Mouse (Mus musculus) heart, adult 18-20 months (tissue): Measurements from ENCODE around the gene Nbas. TPM values are rescaled to one million over a fixed set of nuclear protein-coding genes. Genes with fewer than 3 reads are reported as not detected.

ENCODE experiments used
- DNase-seq, 2 experiments: peaks; one replicate each; pipeline ENCODE4 v3.0.0; 2021 to 2022; ENCODE audit warnings: mixed read lengths in 1 of 2
- total RNA-seq, 2 experiments: library from RNA; stranded (reverse); gene quantifications; 2 replicates each; pipeline ENCODE4 v1.2.3; 2021

Nbas gene
- total RNA-seq, 2 experiments from 2014 or later: 31.2 to 31.3 TPM

DNA sequence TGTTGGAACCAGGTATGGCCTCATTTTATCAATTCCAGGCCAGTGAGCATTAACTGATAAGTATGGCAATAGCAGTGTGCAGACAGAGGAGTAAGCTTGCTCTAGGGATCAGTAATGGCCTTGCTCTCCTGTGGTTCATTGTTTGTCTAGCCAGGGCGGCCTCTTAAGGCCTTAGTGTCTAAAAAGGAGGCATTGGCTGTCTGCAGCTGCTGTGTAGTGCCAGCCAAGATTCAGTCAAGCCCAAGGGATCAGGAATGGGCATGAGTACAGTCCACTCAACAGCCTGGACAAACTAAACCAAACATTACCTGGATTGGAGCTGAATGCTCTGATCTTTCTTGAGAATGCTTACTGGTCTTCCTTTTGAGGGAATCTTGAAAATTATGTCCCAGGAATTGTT, 120.7 kb downstream of the Nbas start:
- DNase-seq: no peak

DNA sequence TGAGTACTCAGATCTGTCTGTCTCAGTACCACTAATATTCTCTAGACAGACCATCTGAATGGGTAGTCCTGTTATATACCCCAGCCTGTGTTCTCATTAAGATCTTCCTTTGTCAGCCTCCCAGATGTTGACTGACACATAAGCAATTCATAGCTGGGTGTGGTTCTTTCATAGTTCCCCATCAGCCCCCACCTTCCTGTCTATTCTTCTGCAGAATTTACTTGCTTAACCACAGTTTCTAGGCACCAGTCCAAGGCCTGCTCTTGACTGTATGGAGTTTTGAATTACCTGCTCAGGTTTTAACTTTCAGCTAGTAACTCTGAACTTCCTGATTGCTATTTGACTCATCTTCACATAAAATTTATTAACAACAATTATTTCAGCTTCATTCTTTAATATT, 141.3 kb downstream of the Nbas start:
- peak in 1 of 2 experiments; percentile 2 for DNase-seq

DNA sequence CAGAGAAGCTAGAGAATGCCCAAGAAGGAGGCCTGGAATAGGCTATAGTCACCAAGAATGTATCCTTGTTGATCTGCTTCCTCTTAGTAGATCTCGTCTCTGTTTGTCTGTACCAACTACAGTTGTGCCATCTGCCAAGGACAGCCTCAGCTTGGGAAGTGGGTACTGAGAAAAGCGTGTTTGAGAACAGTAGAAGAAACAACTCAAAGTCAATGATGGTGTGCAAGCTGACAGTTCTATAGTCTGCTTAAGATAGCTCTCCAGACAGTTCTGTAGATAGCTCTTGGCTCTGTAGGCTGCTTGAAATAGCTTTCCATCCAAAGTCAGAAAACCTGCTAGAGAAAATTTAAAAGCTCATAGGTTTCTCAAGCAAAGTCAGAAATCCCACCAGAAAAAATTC, 149.7 kb downstream of the Nbas start:
- DNase-seq: no peak

DNA sequence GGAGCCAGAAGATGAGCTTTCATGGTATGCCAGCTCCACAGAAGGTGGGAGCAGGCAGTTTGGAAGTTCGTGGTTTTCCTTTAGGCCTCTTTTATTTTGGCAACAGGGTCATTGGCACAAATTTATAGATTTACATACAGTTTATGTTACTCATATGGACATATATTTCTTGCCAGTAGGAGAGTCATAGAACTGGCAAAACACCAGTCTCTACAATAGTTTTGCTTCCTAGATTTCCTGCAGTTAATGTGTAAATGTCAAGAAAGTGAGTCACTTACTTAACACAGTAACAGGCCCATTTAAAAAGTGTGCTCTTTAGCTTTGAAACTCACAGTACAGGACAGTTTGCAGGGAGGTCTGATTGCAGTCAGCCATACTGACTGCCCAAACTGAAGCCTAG, 161.3 kb downstream of the Nbas start:
- no peak for DNase-seq

DNA sequence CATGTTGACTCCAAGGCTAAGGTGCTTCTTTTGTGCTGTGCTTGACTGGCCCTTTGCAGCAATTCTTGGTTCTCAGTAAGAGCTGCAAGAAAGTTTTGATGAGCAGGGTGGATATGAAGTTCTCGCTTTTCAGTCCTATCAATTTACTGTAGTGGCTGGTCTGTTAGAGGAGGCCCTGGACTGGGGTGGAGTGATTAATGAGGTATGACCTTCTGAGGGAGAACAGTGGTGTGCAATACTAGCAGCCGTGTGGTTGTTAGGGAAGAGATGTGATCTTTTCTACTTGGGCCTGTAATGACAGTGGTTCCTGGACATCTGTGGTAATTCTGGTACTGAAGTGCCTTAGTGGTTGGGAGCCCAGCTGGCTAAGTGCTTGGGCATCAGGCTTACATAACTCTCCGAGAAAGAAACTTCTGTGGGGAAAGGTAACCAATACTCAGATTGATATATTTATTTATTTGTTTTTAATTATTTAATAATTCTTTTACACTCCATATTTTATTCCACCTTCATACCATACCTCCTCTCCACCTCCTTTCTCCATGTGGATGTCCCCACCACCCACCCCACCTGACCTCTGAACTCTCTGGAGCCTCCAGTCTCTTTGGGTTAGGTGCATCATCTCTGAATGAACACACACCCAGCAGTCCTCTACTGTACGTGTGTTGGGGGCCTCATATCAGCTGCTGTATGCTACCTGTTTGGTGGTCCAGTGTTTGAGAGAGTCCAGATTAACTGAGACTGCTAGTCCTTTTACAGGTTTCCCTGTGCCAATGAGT, 175.9 kb downstream of the Nbas start:
- no peak for DNase-seq

DNA sequence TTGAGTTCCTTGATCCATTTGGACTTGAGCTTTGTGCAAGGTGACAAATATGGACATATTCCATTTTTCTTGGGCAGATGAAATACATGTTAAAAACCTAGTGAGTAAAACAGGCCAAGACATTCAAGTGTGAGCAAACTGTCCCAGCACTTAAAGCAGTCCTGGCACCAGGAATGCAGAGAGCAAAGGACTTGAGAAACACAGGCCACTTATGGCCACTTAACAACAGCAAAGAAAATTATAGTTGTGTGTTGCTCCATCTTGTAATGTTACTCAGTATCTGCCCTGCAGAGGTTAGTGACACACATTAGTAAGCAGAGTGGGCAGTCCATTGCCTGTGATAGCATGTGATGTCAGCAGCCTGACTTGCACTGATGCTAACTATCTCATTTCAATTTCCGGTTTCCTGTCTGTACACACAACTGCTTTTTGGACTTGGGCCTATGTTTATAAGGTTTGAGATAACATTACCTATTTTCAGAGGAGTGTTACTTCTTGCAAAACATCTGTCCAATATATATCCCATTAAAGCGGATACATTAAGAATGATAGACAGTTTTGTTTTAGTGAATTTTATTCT, 176.6 kb downstream of the Nbas start:
- no peak for DNase-seq

DNA sequence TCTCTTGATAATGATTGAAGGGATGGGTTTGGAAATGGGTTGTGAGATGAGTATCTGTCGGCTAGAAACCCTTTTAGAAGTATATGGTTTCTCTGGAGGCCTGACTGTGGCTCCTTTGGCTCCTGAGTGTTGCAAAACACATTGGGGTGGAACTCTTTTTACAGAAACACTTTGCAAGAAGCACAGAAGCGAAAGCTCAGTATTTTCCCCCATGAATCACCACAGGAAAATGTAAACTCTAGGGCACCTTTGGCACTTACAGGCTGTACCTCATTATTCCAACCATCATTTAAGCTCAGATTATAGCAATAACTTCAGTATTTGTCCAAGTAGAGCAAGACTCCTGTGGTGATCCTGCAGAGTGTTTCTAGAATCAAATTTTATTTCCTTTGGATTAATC, 180.0 kb downstream of the Nbas start:
- DNase-seq: no peak

DNA sequence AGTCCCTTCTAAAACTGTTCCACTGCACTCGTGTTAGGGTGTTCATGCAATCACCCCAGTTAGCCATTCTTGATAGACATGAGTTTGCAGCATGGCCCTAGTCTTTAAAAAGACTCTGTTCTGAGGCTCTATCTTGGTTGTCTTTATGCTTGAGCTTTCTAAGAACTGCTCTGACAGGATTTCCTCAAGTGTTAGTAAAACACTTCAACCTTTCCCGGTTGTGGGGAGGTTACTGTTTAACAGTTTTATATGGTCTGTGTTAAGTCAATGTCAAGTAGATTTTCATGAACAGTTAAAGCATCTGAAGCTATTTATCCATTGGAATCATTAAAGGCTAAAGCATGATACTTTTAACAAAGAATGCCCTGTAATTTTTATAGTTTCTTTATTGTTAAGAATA, 183.1 kb downstream of the Nbas start:
- DNase-seq: no peak

DNA sequence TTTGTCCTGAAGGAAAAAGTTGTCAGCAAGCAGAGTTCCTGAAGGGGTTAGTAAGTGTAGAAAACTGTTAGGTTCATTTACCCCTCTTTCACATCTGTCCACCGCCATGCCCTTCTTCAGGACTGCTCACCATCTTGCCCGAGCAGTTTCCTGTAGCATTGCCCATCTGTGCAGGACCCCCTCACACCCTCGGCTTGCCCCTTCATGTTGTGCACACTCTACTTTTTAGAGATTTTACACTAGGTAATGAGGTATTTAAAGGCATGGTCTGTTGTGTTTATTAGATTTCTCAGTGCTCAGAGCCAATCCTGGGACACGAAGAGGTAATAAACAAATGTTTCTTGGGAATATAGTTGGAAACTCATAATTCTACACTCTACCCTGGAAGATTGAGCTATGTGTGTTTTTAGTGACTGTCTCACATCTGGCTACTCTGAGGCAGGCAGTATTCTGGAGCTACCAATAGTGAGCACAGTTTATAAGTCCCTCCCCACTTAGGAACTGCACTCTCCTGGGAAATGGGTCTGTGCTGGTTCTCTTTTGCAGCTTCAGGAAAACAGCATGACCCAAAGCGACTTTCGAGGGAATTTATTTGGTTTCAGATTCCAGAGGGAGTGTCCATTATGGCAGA, 191.4 kb downstream of the Nbas start:
- DNase-seq: no peak

DNA sequence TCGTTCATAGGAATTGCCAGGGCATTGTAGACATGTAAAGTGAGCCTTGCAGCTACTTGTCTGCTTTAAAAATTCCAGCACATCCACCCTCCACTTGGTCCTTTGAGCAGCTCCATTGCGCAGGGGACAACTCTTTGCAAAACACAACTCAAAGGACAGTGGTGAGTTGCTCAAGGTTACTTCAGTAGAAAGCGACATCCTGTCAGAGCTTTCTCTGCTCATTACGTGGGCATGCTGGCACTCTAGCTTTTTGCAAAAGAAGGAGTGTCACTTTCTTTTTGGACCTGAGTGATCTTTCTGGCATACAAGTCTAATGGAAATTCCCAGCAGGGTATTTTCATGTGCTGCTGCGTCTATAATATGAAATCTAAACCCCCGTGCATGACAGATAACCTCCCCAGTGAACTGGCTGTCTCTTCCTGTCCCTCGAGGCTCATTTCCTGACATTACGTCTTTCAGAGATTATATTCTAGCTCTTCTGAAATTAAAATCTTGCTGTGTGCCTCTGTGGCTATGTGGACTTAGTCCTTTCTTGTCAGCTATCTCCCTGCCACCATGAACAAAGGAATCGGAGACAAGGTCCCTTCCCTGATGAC, 192.7 kb downstream of the Nbas start:
- DNase-seq: no peak

DNA sequence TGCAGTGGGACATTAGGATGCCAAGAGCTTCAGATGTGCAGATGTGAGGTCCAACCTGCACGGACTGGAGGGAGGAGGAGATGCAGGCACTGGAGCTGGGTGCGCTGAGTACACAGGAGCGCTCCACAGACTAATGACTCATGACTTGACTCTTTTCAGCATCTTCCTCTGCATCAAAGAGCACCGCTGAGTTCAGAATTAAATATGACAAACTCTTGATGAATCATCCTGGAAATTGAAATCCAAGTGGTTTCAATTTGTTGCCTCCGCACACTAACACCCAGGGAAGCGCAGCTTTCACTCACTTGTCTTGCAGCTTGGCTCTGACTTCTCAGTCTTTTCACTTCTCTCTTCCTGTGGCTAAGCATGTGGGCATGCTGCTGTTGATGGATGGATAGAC, 193.5 kb downstream of the Nbas start:
- no peak for DNase-seq

DNA sequence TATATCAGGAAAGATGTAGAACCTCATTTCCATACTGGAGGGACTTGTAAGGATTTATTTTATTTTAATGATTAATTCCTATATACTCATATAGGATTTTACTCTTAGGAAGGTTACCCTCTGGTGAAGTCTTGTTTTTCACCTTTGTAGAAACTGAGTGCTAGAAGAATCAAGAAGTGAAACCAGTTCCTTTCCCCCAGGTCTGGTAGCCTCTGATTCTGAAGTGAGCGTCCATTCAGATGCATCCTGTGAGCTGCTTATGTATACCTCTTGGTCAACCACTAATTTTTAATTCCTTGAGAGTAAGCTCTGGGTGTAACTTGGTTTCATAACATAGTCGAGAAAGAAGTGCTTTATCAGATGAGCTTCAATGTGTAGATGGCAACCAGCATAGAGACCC, 196.6 kb downstream of the Nbas start:
- DNase-seq: no peak

DNA sequence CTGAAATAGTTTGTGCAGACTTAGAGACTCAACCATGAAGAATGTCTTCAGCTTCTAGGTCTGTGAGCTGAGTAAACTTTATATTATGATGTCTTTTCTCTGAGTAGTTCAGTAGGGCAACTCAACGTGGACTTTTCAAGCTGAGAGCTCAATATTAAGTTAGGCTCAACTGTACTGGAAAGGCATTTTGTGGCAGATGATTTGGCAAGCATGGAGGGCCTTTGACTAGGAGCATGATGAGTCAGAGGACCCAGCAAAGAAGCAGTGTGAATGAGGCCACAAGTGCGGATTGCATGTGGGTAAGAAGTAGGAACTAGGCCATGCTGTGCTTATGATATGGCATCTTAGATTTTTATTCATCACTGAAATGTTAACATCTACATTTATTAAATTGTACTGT, 205.9 kb downstream of the Nbas start:
- no peak for DNase-seq

DNA sequence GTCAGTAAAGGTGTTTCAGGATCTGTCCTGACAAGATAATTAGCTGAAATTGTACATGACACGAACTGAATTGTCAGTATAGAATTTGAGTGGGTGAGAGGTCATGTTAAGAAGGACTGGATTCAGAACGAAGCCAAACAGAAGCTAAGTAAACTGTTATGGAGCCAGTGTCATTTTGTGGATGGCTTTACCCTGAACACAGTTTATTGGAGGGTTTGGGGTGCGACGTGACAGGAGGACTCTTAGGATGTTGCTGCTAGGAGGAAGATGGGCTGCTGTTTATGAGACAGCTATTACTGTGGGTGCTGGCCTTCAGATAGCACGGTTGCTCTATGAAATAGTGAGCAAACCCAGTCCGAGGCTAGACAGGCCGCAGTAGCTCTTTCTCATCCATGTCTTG, 210.2 kb downstream of the Nbas start:
- DNase-seq: no peak

DNA sequence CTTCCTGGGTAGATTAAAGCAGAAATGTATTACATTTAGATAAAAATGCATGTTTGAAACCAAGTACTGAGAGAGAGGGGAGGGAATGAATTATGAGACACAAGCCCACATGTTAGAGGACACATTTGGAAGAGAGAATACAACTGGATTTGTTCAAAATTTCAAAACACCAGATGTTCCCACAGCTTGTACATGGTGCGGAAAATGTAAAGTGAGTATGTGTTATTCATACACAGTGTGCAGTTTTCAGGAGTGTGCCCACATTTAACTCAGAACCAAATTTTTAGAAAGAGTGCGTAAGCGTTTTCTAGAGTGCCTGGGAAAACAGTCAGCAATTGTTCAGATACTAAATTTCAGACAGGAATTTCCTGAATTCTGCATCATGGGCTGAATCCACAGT, 217.3 kb downstream of the Nbas start:
- no peak for DNase-seq

DNA sequence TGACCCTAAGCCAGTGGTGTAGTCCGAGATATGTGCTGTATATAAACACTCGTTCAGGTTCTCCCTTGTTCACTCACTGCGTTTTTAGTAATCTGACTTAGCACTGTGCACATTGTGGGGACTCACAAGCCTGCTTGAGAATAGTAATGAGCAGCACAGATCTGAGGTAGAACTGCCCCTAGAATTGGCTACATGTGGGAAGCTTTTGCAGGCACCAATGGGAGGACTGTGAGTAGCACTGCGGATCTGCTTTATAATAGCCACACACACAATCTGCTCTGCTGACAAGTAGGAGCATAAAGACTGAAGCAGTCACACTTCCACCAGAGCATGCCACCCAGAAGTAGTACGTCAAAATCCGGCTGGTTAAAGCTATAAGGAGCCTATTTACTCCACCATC, 228.3 kb downstream of the Nbas start:
- no peak for DNase-seq

DNA sequence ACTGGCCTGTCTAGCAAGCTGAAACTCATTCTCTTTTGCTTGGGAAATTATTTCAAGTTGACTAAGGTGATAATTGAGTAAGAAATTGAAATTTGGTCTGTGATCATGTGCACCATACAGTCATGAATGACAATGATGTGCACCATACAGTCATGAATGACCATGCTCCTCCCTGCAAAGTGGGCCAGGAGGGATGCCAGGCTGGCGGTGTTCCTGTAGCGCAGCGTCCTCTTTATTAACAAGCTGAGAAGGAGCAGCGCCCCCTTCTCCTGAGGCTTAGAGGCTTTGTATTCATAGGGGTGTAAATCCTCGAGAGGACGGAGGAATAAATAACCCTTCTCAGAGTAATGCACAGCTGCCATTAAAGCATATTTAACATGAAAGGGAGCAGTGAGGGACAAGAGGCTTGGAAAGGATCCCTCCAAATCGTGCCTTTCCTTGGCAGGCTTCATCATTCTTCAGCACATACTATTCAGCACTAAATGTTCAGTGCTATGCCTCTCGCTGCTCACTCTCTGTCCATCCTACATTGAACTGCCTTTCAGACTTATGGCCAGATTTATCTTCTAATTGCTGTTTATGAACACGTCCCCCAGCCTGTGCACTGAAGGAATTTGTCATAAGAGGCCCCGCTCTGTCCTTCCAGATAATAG, 230.4 kb downstream of the Nbas start:
- no peak for DNase-seq

DNA sequence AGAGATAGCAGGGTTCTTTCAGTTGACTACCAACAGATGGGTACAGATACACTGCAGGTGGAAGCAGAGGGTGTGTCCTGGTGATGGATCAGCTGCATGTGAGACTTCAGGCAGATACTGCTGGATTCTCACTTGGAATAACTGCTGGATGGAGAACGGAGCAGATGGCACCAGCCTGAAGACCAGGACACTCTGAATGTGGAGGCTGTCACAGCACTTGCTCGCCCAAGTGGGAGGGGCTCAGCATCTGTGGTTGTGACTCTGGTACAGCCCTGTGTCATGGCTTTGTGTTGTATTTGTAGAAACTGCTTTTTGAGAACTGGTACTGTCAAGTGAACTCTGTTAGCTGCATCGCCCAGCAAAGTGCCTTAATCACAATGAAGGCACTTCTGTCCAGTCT, 231.3 kb downstream of the Nbas start:
- DNase-seq: no peak

DNA sequence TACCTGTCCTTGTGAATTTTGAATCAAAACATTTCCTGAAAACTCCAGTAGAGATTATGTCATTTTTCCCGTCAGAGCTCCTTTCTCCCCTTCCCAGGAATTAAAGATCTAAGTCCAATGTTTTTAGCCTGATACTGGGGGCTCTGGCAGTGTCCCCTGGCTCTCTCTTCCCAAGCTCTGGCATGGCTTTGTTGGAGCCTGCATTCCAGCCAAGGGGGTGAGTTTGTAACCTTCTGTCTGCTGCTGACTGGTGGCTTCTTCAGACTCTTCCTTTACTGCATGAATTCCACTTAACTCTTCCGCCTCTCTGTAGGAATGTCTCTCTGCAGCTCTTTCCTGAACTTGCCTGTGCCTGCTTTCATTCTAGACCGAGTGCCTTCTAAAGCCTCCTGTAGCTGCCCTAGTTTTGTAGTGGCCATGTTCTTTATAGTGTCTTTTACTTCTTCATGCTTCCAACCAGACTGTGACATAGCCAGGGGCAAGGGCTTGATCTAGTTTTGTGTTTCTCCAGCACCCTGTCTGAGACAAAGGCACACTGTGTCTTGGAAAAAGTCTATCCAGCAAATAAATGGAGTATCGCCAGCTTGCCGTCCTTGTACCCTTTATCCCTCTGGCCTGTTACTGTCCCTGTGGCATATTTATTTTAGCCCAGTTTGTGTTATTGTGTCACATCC, 236.0 kb downstream of the Nbas start:
- DNase-seq: no peak

DNA sequence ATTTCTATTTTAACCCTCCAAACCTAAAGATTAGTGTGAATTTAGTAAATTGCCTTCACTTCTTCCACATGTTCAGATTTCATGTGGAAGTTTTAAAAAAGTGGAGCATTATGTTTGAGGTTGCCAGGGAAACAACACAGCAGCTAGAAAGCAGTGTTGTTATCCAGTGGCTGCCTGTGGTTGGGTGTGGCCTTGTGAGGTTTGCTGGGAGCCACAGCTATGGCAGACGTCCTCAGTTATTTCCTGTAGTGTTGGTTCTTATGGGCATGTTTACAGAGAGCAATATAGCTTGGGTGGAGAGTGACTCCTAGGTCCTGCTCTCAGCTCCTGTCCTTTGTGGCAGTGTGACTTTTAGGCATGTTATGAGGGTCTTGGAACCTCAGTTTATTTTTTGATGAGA, 249.1 kb downstream of the Nbas start:
- DNase-seq: no peak

DNA sequence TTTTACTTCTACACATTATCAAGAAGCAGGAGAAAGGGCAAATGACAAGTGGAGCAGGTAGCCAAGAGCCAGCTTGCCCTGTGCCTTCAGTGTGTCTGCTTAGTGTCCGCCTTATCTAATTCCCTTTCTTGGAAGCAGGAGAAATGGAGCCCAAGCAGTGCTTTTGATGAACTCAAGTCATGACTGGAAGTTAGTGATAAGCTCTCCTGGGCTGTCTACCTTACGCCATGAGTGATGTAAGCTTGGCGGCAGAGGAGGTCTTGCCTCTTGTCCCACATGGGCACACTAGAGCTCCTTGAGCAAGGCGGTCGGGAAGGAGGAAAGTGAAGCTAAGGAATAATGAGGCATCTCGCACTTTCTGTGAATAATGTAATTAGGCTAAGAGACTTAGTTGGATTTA, 250.5 kb downstream of the Nbas start:
- no peak for DNase-seq

DNA sequence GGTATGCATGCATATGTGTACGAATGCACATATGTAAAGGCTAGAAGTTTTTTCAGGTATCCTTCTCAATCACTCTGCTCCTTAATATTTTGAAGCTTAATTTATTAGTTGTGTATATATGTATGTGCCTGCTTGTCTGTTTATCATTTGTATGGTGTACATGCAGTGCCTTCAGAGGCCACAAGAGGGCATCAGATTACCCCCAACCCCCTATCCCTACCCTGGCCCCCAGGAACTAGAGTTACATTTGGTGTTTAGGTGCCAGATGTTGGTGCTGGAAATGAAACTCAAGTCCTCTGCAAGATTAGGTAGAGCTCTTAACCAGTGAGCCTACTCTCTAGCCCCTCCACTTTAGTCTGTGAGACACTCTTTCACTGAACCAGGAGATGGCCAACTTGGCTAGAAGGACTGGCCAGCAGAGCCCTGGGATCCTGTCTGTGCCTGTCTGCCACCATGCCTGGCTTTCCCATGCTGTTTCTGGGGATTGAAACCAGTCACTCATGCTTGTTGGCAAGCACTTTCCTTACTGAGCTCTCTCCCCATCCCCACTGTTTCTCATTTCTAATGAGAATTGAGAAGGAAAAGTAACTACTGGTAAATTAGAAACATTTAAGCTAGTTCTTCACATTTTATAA, 263.9 kb downstream of the Nbas start:
- no peak for DNase-seq
